Mouse (Mus musculus): Measurements from ENCODE around the gene Rnf2. TPM values are rescaled to one million over a fixed set of nuclear protein-coding genes. Genes with fewer than 3 reads are reported as not detected.

Rnf2 gene
- polyA plus RNA-seq, 1 experiment from 2014 or later, result 122 TPM

- no peak overlapping the region for H3K9ac ChIP-seq
- no peak overlapping the region for H3K4me3 ChIP-seq
- H3K27me3 ChIP-seq, result no peaks in the 10 kb centered on the region
- ATAC-seq (ENCODE audit: insufficient number of reproducible peaks, insufficient read depth, low FRiP score, low TSS enrichment), result no peak
- WGBS, result 48% methylated on average over 4 of the region's 4 CpGs
- no peaks in the 10 kb centered on the region for H3K9me3 ChIP-seq
- H3K4me1 ChIP-seq, result peaks cover 4% of the 10 kb centered on the region; the same call in 1 of the 2 replicates
- H3K36me3 ChIP-seq, result no peaks in the 10 kb centered on the region
- no peak overlapping the region for H3K27ac ChIP-seq
- no peak overlapping the region for H3K4me2 ChIP-seq (replicated peaks)
These were observed 10.1 kb upstream of the Rnf2 start for GRCm38 (mm10) chr1:151510811-151511210.

GRCm38 (mm10) chr1:151499815-151500501 is 797 bp downstream of the Rnf2 start:
- H3K4me2 ChIP-seq (replicated peaks), result peak overlapping the region; percentile 52
- H3K36me3 ChIP-seq, result no peaks in the 10 kb centered on the region
- peak; percentile 17; the same call in 1 of the 2 replicates for ATAC-seq (ENCODE audit: insufficient number of reproducible peaks, insufficient read depth, low FRiP score, low TSS enrichment)
- H3K27ac ChIP-seq, result peak overlapping the region; percentile 99
- no peaks in the 10 kb centered on the region for H3K9me3 ChIP-seq
- peak overlapping the region; percentile 97 for H3K9ac ChIP-seq
- peak overlapping the region; percentile 80 for H3K4me3 ChIP-seq
- no peaks in the 10 kb centered on the region for H3K27me3 ChIP-seq
- WGBS, result under 1% methylated on average over 49 of the region's 59 CpGs
- H3K4me1 ChIP-seq, result peaks cover 32% of the 10 kb centered on the region

GRCm38 (mm10) chr1:151498381-151498780 is 2.4 kb downstream of the Rnf2 start:
- Histone ChIP-seq H3K9me3 (no peaks in the 10 kb centered on the region), H3K27me3 (no peaks in the 10 kb centered on the region), H3K4me2 (replicated peaks) (no peak overlapping the region), H3K9ac (no peak overlapping the region), H3K27ac (no peak overlapping the region), H3K4me1 (peaks cover 32% of the 10 kb centered on the region), H3K4me3 (no peak overlapping the region), H3K36me3 (no peaks in the 10 kb centered on the region)
- 84% methylated on average over 3 of the region's 3 CpGs for WGBS
- no peak for ATAC-seq (ENCODE audit: insufficient number of reproducible peaks, insufficient read depth, low FRiP score, low TSS enrichment)

GRCm38 (mm10) chr1:151497942-151498341 is 2.8 kb downstream of the Rnf2 start:
- Histone ChIP-seq H3K27ac (no peak overlapping the region), H3K9me3 (no peaks in the 10 kb centered on the region), H3K27me3 (no peaks in the 10 kb centered on the region), H3K9ac (no peak overlapping the region), H3K4me2 (replicated peaks) (no peak overlapping the region), H3K4me1 (peaks cover 32% of the 10 kb centered on the region), H3K4me3 (no peak overlapping the region), H3K36me3 (no peaks in the 10 kb centered on the region)
- no peak for ATAC-seq (ENCODE audit: insufficient number of reproducible peaks, insufficient read depth, low FRiP score, low TSS enrichment)
- WGBS, result 78% methylated on average over 2 of the region's 2 CpGs

- ATAC-seq (ENCODE audit: insufficient number of reproducible peaks, insufficient read depth, low FRiP score, low TSS enrichment), result no peak
- 86% methylated on average over 8 of the region's 8 CpGs for WGBS
These were observed 3.7 kb downstream of the Rnf2 start for GRCm38 (mm10) chr1:151497028-151497427.

GRCm38 (mm10) chr1:151495635-151496285 is 5.0 kb downstream of the Rnf2 start:
- Histone ChIP-seq H3K4me1 (peaks cover 31% of the 10 kb centered on the region), H3K9ac (no peak overlapping the region)
- WGBS, result 84% methylated on average over 2 of the region's 2 CpGs

More at GRCm38 (mm10) chr1:151497028-151497427, 3.7 kb downstream of the Rnf2 start:
- Histone ChIP-seq H3K27me3 (no peaks in the 10 kb centered on the region), H3K27ac (no peak overlapping the region), H3K4me3 (no peak overlapping the region), H3K9me3 (no peaks in the 10 kb centered on the region), H3K9ac (no peak overlapping the region), H3K4me1 (peaks cover 32% of the 10 kb centered on the region), H3K36me3 (no peaks in the 10 kb centered on the region), H3K4me2 (replicated peaks) (no peak overlapping the region)

GRCm38 (mm10) chr1:151494711-151495110 is 6.0 kb downstream of the Rnf2 start:
- WGBS, result 75% methylated on average over 6 of the region's 6 CpGs
- Histone ChIP-seq H3K4me3 (no peak overlapping the region), H3K9ac (no peak overlapping the region), H3K4me1 (peaks cover 31% of the 10 kb centered on the region), H3K36me3 (no peaks in the 10 kb centered on the region), H3K27me3 (no peaks in the 10 kb centered on the region), H3K4me2 (replicated peaks) (no peak overlapping the region), H3K27ac (no peak overlapping the region), H3K9me3 (no peaks in the 10 kb centered on the region)
- no peak for ATAC-seq (ENCODE audit: insufficient number of reproducible peaks, insufficient read depth, low FRiP score, low TSS enrichment)

More at GRCm38 (mm10) chr1:151495635-151496285, 5.0 kb downstream of the Rnf2 start:
- Histone ChIP-seq H3K36me3 (no peaks in the 10 kb centered on the region), H3K27me3 (no peaks in the 10 kb centered on the region), H3K27ac (no peak overlapping the region), H3K9me3 (no peaks in the 10 kb centered on the region), H3K4me2 (replicated peaks) (no peak overlapping the region), H3K4me3 (no peak overlapping the region)
- ATAC-seq (ENCODE audit: insufficient number of reproducible peaks, insufficient read depth, low FRiP score, low TSS enrichment), result no peak

GRCm38 (mm10) chr1:151493826-151494225 is 6.9 kb downstream of the Rnf2 start:
- Histone ChIP-seq H3K27me3 (no peaks in the 10 kb centered on the region), H3K36me3 (no peaks in the 10 kb centered on the region), H3K27ac (no peak overlapping the region), H3K4me2 (replicated peaks) (no peak overlapping the region), H3K9ac (no peak overlapping the region), H3K4me3 (no peak overlapping the region), H3K9me3 (no peaks in the 10 kb centered on the region), H3K4me1 (peaks cover 27% of the 10 kb centered on the region)
- ATAC-seq (ENCODE audit: insufficient number of reproducible peaks, insufficient read depth, low FRiP score, low TSS enrichment), result no peak

GRCm38 (mm10) chr1:151492419-151492818 is 8.3 kb downstream of the Rnf2 start:
- Histone ChIP-seq H3K36me3 (no peaks in the 10 kb centered on the region), H3K27ac (no peak overlapping the region), H3K9me3 (no peaks in the 10 kb centered on the region), H3K27me3 (no peaks in the 10 kb centered on the region), H3K4me2 (replicated peaks) (no peak overlapping the region), H3K9ac (no peak overlapping the region), H3K4me3 (no peak overlapping the region), H3K4me1 (peaks cover 19% of the 10 kb centered on the region)
- WGBS, result 52% methylated on average over 1 of the region's 1 CpGs
- no peak for ATAC-seq (ENCODE audit: insufficient number of reproducible peaks, insufficient read depth, low FRiP score, low TSS enrichment)

- no peaks in the 10 kb centered on the region for H3K36me3 ChIP-seq
- no peak overlapping the region for H3K4me2 ChIP-seq (replicated peaks)
- no peak overlapping the region for H3K27ac ChIP-seq
- no peak for ATAC-seq (ENCODE audit: insufficient number of reproducible peaks, insufficient read depth, low FRiP score, low TSS enrichment)
- H3K27me3 ChIP-seq, result no peaks in the 10 kb centered on the region
- no peak overlapping the region for H3K4me3 ChIP-seq
- no peaks in the 10 kb centered on the region for H3K9me3 ChIP-seq
- WGBS, result 84% methylated on average over 6 of the region's 6 CpGs
- H3K4me1 ChIP-seq, result peaks cover 3% of the 10 kb centered on the region; the same call in 1 of the 2 replicates
- H3K9ac ChIP-seq, result no peak overlapping the region
These were observed 10.9 kb downstream of the Rnf2 start for GRCm38 (mm10) chr1:151489806-151490205.

- peaks cover 14% of the 10 kb centered on the region; the same call in 1 of the 2 replicates for H3K36me3 ChIP-seq
- no peak overlapping the region for H3K4me3 ChIP-seq
- no peak overlapping the region for H3K9ac ChIP-seq
- H3K27me3 ChIP-seq, result no peaks in the 10 kb centered on the region
- WGBS, result 89% methylated on average over 5 of the region's 5 CpGs
- H3K9me3 ChIP-seq, result no peaks in the 10 kb centered on the region
- H3K4me2 ChIP-seq (replicated peaks), result no peak overlapping the region
- no peaks in the 10 kb centered on the region; the same call in 1 of the 2 replicates for H3K4me1 ChIP-seq
- no peak for ATAC-seq (ENCODE audit: insufficient number of reproducible peaks, insufficient read depth, low FRiP score, low TSS enrichment)
- H3K27ac ChIP-seq, result no peak overlapping the region
These were observed 16.0 kb downstream of the Rnf2 start for GRCm38 (mm10) chr1:151484754-151485153.

- H3K4me3 ChIP-seq, result no peak overlapping the region
- no peak overlapping the region for H3K4me2 ChIP-seq (replicated peaks)
- H3K4me1 ChIP-seq, result no peaks in the 10 kb centered on the region; the same call in 1 of the 2 replicates
- no peak overlapping the region for H3K9ac ChIP-seq
- H3K9me3 ChIP-seq, result no peaks in the 10 kb centered on the region
- WGBS, result 65% methylated on average over 1 of the region's 1 CpGs
- no peak for ATAC-seq (ENCODE audit: insufficient number of reproducible peaks, insufficient read depth, low FRiP score, low TSS enrichment)
- H3K27ac ChIP-seq, result no peak overlapping the region
- peaks cover 14% of the 10 kb centered on the region; the same call in 1 of the 2 replicates for H3K36me3 ChIP-seq
- no peaks in the 10 kb centered on the region for H3K27me3 ChIP-seq
These were observed 17.2 kb downstream of the Rnf2 start for GRCm38 (mm10) chr1:151483568-151483967.

Data from embryonic facial prominence, embryonic 12.5 days (tissue).